Mouse (Mus musculus) megakaryocyte, adult 5-6 weeks (primary cell): ENCODE results near the gene Fads2. TPM values are rescaled to one million over a fixed set of nuclear protein-coding genes. Genes with fewer than 3 reads are reported as not detected.
"Not testable (repeated sequence)": the region's sequence is repeated elsewhere in the genome, so short reads cannot be mapped to it uniquely, and the experiment has no call there.

ENCODE experiments used
- ATAC-seq: 2 replicates; pipeline ENCODE4 v1.8.0; 2016; ENCODE audit warnings: mild to moderate bottlenecking, inconsistent platforms; ENCODE audit not compliant: poor library complexity, severe bottlenecking
- total RNA-seq, 2 experiments: library from RNA; stranded (forward) in 1 of 2; stranded (reverse) in 1 of 2; fragments of 153-499, 151-499 nt in 1 of 2; fragments of 221-1000, 200-1000 nt in 1 of 2; gene quantifications; 2 replicates each; pipeline versions ENCODE4 v1.2.3 to v1.2.4; 2015 to 2017

Fads2 gene
- 3.0 and 7.6 TPM in 2 replicates for total RNA-seq (2015)
- 3.1 and 4.3 TPM in 2 replicates for total RNA-seq (2017)

DNA sequence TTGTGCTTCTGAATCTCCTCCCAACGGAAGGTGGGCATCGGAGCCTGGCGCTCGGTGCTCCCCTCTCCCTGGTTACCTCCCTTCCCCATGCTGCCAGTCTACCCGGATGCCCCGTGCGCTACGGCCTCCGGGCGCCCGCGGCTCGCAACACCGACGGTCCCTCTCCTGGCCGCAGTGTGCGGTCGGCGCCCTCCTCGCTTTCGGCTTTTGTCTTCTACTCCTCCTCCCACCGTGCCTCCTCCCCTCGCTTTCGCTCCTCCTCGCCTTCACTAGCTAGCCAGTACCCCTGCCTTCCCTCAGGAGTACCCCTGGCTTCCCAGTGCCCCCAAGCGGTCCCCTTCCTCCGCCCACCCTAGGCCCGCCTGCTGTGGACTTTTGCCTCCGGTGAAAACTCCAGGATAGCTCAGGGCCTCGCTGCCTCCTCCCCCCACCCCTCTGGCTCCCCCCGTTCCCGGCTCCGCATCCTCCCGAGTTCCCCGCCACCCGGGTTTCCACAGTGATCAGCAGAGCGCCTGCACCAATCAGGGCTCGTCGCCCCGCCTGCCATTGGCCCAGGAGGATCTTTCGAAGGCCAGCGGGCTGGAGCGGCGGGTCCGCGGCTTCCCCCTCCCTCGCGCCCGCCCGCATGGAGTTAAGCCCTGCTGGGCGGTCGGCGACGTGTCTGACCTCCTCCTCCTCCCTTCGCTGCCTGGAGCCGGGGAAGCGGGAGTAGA, at the start of gene Fads2:
Gene Fads2 (minus strand): TSS at position 406 of the 713 bp plus-strand sequence.
- peak; percentile 64 for ATAC-seq

DNA sequence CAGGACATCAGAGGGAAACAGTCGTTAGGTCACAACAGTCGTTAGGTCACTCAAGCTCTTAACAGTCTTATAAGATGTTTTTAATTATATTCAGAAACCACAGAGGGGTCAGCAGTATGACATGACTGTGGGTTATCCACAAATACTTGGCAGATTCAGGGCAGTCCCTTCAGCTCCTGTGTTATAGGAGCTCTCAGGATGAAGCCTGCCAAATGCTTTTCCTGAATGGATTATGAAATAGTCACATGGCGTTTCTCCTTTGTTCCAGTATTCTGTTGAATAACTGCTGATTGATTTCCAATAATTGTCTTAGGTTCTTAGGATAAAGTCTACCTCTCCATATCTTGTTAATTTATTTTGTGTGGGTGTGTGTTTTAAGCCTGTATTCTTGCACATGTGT, 47.6 kb upstream of the Fads2 start:
- no peak for ATAC-seq

DNA sequence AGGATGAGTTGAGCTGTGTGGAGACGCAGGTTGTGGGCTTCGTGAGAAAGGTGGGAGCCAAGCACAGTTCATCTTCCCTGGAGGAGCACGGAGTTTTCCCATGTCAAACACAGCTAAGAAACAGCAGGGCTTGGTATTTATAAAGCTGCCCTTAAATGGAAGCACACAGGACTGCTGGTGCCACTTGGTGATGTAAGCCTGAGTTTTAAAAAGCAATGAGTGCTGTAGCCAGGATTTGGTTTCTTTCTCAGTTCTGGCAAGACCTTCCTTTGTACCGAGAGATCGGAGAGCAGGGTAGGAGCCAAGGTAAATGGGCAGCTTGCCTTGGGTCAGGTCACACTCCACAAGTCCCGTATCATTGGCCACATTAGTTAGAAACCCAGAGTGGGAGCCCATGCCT, 47.0 kb upstream of the Fads2 start:
- no peak for ATAC-seq

GRCm38 (mm10) chr19:10144464-10144863, 42.9 kb upstream of the Fads2 start:
- no peak for ATAC-seq

GRCm38 (mm10) chr19:10143667-10144066, 42.1 kb upstream of the Fads2 start:
- no peak for ATAC-seq

DNA sequence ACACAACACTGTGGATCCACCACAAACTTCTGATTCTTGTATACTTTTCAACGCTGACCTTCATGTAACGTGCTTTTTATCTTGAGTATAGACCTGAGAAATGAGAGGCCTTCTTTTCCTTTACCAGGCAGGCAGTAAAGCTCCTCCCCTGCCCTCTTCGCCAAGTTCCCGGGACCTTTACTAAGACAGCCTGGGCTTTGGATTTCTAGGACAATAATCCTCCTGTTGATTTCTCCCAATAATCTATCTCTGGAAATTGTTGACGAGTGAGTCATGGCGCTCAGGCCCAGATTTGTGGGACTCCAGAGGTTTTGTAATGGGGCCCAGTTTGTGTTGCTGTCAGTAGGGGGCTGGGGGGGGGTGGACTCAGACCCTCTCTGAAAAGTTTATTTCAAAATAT, 38.2 kb upstream of the Fads2 start:
- no peak for ATAC-seq

DNA sequence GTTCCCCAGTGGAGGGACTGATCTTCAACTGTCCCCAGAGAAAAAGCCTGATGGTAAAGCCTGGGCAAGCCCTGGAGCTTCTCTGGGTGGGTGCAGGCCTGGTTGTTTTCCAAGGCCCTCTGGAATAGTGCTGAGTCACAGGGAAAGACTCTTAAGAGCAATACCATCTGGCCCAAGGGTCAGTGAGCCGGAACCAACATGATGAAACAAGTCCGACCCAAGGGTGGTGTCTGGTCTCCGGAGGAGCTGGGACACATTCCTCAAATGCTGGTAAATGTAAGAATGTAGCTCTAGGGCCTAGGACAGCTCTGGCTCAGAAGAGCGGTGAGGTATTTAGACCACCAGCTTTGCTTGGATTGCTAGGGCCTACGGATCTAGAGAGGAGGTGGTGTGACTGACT, 35.9 kb upstream of the Fads2 start:
- no peak for ATAC-seq

DNA sequence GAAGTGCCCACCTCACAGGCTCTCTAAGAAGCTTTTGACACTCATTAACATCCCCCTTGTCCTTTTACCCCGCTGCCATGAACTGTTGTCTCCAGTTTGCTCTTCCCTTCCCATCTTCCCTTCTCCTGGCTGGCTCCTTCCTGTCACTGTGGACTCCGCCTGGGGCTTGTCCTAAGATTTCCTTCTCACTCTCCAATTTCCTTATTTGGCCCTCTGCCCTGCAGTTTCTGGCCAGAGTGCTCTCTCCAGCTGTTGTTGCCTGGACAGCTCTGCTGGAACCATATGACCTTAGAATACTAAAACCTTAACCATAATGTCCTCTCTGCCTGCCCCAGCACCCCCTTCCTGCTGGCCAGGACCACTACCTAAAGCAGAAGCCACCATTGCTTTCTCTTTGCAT, 33.1 kb upstream of the Fads2 start:
- no peak for ATAC-seq

GRCm38 (mm10) chr19:10129547-10129946, 28.0 kb upstream of the Fads2 start:
- not testable (repeated sequence) for ATAC-seq

DNA sequence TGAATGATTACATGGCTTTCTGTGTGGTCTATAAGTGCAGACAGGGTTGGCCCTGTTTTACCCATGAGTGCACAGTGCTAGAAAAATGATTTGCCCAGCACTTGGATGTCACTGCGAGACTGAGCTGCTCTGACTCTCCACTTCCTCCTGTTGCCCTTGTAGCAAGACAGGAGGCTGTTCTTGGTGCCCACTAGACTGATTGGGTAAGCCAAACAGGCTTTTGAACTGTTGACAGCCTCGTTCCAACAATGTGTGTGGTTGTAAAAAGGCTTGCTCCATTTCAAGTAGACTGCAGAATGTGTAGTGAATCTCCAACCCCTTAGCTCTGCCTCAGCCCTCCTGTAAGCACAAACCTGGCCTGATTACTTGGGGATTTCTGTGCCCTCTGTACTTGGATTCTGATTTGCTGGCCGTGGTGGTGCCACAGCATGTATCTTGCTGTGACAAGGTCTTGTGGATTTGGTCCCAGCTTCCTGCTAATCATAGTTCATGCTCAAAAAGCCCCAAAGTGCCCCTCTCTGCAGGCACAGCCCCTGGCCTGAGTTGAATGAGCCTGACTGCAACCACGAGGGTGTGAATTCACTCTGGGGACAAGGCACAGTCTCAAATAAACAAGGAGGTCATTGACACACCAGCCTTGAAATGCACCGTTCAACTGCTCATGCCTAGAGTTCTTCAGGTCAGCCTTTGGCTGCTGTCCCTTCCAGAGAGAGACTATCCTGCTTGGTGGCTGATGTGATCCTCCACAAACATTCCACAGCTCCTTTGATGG, 25.1 kb upstream of the Fads2 start:
- ATAC-seq, result no peak

GRCm38 (mm10) chr19:10123892-10124634, 22.5 kb upstream of the Fads2 start:
- ATAC-seq, result no peak

DNA sequence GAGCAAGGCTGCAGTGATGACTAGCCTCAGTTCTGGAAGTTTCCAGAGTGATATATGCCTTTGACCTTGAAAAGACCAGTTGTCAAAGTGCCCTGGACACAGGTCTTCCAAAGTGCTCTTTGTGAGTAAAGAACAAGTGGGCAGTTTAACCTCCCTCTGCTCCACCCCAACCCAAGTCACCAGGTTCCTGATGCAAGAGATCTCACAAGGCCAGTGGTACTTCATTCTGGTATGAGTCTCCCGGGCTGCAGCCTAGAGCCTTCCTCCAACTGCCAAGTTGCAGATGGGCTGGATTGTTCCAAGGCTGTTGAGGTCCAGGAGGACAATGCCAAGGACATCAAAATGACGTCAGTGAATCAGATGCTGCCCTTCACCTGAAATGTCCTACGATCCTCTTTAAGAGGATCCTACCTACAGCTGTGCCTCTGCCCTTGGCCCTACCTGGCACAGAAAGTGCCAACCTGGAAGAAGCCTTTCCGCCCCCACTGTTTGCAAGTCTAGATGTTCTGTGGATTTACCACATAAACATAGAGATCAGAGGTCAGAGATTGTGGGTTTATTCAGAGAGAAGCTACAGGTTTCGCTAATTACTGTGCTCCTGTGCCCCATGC, 20.6 kb upstream of the Fads2 start:
- no peak for ATAC-seq

- ATAC-seq, result no peak
Observed at GRCm38 (mm10) chr19:10116641-10117040, 15.1 kb upstream of the Fads2 start.

DNA sequence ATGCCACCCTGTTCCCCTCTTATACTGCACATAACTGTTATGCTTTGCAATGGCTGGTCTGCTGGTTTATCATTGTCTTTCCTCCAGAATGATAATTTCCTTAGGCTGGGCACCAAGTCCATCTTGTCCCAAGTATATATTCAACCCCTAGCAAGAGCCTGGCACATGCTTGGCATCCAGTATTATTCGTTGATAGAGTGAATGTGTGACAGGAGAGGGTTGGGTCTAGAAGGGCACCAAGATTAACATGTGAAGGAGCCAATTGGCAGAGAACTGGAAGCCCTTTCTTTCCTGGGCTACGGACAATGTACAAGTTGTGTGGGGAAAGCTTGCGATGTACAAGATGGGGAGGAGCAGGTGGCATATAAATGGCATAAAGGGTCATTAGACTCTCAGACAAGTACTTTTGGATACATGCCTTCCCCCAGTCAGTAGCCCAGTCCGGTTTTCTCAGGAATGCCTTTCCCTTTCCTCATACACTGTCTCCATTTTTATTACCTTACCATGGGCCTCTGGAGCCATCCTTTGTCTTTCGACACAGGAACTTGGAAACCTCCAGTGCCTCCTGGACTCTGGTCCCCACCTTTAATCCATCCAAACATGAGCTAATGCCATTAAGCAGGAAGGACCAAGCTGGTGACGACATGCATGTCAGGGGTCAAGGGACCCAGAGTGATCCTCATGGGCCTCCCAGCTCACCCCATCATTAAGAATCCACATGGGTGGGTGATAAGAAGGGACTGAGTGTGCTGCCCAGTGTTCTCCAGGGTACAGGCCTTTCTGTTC, 14.0 kb upstream of the Fads2 start:
- ATAC-seq, result no peak

GRCm38 (mm10) chr19:10112956-10113355, 11.4 kb upstream of the Fads2 start:
- ATAC-seq, result no peak

- no peak for ATAC-seq
Observed at GRCm38 (mm10) chr19:10108666-10109065, 7.1 kb upstream of the Fads2 start.

DNA sequence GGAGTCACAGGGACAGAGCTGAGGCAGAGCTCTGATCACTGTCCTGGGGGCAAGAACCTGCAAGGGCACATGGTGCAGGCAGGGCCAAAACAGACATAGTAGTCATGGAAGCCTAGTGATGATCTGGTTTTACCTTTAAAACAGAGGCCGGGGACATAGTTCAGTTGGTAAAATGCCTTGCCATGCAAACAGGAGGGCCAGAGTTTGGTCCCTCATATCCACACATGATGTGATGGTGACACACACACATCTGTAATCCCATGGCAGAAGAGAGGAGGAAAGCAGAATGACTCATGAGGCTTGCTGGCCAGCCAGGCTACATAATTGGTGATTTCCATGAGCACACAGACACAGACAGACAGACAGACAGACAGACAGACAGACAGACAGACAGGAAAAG, 6.6 kb upstream of the Fads2 start:
- ATAC-seq, result no peak

DNA sequence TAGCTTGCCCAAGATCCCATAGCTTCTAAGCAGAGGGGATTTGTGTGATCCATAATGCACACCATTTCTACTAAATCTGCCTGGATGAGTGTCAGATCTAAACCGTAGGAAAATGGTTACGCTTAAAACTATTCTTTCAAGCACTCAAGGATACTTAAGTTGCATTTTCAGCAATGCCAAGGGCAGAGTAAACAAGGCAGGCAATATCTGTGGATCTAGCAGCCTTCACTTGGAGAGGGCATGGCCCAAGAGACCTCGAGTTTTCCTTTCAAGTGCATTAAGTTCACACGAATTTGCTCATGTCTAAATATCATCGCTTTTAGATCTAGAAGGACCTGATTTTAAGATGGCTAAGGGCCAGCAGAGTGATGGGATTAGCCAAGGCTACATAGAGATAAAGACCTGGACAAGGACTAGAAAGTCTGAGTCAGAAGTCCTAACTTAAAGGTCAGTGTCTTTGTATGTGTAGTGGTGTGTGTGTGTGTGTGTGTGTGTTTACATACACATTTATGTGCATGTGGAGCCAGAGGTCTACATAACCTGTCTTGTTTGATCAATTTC, 5.6 kb upstream of the Fads2 start:
- no peak for ATAC-seq

- ATAC-seq, result no peak
Observed at GRCm38 (mm10) chr19:10106634-10107033, 5.1 kb upstream of the Fads2 start.

- ATAC-seq, result no peak
Observed at GRCm38 (mm10) chr19:10105034-10105493, 3.5 kb upstream of the Fads2 start.
